16 mouse cellular contexts compared by ENCODE assay signal in the genomic region with DNA sequence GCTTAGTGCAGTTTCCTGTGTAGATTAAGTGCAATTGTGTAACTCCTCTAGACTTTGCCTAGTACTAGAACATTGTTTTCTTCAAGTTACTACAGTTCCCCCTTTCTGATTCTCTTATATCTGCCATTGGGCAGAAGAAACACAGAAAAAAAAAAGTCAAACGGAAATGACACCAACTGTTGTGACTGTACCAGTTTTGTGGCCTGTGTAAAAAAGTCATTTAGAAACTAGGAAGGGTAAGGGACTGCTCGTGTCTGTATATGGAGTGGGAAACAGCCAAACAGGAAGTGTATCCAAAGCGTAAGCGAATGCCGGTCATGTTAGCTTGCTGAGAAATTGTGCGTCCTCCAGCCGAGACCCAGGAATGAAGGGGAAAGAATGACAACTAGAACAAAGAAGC. TPM values are rescaled to one million over a fixed set of nuclear protein-coding genes. Genes with fewer than 3 reads are reported as not detected.
DNase-seq lines count a peak whose midpoint lies in the region; ATAC-seq and TF ChIP-seq lines count a peak whose summit lies in the region.
"Had no signal": no experiment of that assay in that cellular context is flagged by ENCODE, and none has a peak within 500 bp of the region (broad histone marks: within the 10 kb centered on the region; RNA-seq: fewer than 3 reads in every experiment).

No protein-coding gene starts in this region.

- peak; percentile 27 for DNase-seq in layer of hippocampus, adult 9-11 months
- no peak for DNase-seq in layer of hippocampus, postnatal 25 days (ENCODE audit: extremely low spot score in 1 of 2, low spot score in 1 of 2)
- DNase-seq in CD4-positive, CD25-positive, alpha-beta regulatory T cell, adult 2 months (ENCODE audit: low read depth, low spot score): peak; percentile 58
- no peak for DNase-seq in c-Kit-positive CD71-positive TER-119-positive erythroid progenitor cells, embryonic 14.5 days (ENCODE audit: low spot score)
- no peak for DNase-seq in ovary, adult 18-20 months (ENCODE audit: low spot score)
- DNase-seq: spleen, adult 18-20 months had no signal

- TF ChIP-seq POLR2A in bone marrow, adult 2 months (IDR thresholded peaks at IDR 0.05; ENCODE audit: borderline replicate concordance, control insufficient read depth, low read depth, low read length): no peak

- H3K4me1 ChIP-seq in bone marrow, adult 2 months (ENCODE audit: control insufficient read depth, insufficient read depth, low read length): no peaks in the 10 kb centered on the region; the same call in 1 of the 2 replicates
- H3K4me1 ChIP-seq: embryonic facial prominence, embryonic 12.5 days; forebrain, embryonic 15.5 days; heart, embryonic 10.5 days; limb, embryonic 12.5 days; midbrain, embryonic 12.5 days had no signal

- H3K27ac ChIP-seq in bone marrow, adult 2 months (ENCODE audit: control insufficient read depth, insufficient read depth, low read depth, low read length, poor library complexity): peak overlapping the region; percentile 69
- H3K27ac ChIP-seq: embryonic facial prominence, embryonic 12.5 days; forebrain, embryonic 15.5 days; heart, embryonic 10.5 days; hindbrain, postnatal 0 days; limb, embryonic 12.5 days; midbrain, embryonic 12.5 days had no signal

- ATAC-seq in megakaryocyte progenitor cell, adult 5-6 weeks (replicated peaks; ENCODE audit: poor library complexity): peak; percentile 90
- ATAC-seq: forebrain, embryonic 15.5 days; hindbrain, postnatal 0 days had no signal

- H3K4me3 ChIP-seq in bone marrow, adult 2 months (replicated peaks; ENCODE audit: control insufficient read depth, low read depth, low read length): no peak overlapping the region
- H3K4me3 ChIP-seq: embryonic facial prominence, embryonic 12.5 days; forebrain, embryonic 15.5 days; heart, embryonic 10.5 days; limb, embryonic 12.5 days; midbrain, embryonic 12.5 days had no signal

- no peak for TF ChIP-seq CTCF in bone marrow, adult 2 months (IDR thresholded peaks at IDR 0.05; ENCODE audit: control insufficient read depth, insufficient read depth, low read length)

- WGBS in bone marrow, adult 2 months: 18% methylated on average over 7 of the region's 7 CpGs

RNA-seq across cellular contexts. Expression of a gene that starts 37.1 kb away (rescaled TPM):
- total RNA-seq in layer of hippocampus, postnatal 25 days (2021): 10 to 100 TPM; 68.5 to 80.5 TPM
- polyA plus RNA-seq in bone marrow, adult 2 months (2011; ENCODE audit: insufficient read depth, insufficient read length, low replicate concordance, missing spikeins): 29.5 and 50.8 TPM in 2 replicates
- total RNA-seq in megakaryocyte progenitor cell, adult 5-6 weeks (2015): 102 and 118 TPM in 2 replicates
- total RNA-seq in megakaryocyte progenitor cell, adult 5-6 weeks (2017): 91.2 and 94.3 TPM in 2 replicates

RNA-seq across cellular contexts. Expression of a gene that starts 37.2 kb away (rescaled TPM):
- total RNA-seq in layer of hippocampus, postnatal 25 days (2021): 10 to 100 TPM; 26.3 to 29.6 TPM
- 0.54 and 1.5 TPM in 2 replicates for polyA plus RNA-seq in bone marrow, adult 2 months (2011; ENCODE audit: insufficient read depth, insufficient read length, low replicate concordance, missing spikeins)
- total RNA-seq in megakaryocyte progenitor cell, adult 5-6 weeks (2015): 4.8 and 5.8 TPM in 2 replicates
- 3.5 and 7.4 TPM in 2 replicates for total RNA-seq in megakaryocyte progenitor cell, adult 5-6 weeks (2017)

RNA-seq across cellular contexts. Expression of a gene that starts 50.9 kb away (rescaled TPM):
- total RNA-seq in layer of hippocampus, postnatal 25 days (2021): not detected
- 4.3 and 9.0 TPM in 2 replicates for polyA plus RNA-seq in bone marrow, adult 2 months (2011; ENCODE audit: insufficient read depth, insufficient read length, low replicate concordance, missing spikeins)
- total RNA-seq in megakaryocyte progenitor cell, adult 5-6 weeks (2015): not detected in 2 replicates
- not detected in 2 replicates for total RNA-seq in megakaryocyte progenitor cell, adult 5-6 weeks (2017)
- total RNA-seq: ES-E14; layer of hippocampus, adult 8-10 months had no signal
- polyA plus RNA-seq: embryonic facial prominence, embryonic 12.5 days; forebrain, embryonic 15.5 days; heart, embryonic 10.5 days; limb, embryonic 12.5 days; midbrain, embryonic 12.5 days had no signal

Comparison
In these comparisons a context has a peak if more than half of its experiments do, and no peak if none do; other contexts are left out.
1. DNase-seq: peak in layer of hippocampus, adult 9-11 months (single experiment) and CD4-positive, CD25-positive, alpha-beta regulatory T cell, adult 2 months (single experiment); none in layer of hippocampus, postnatal 25 days (0 of 2), c-Kit-positive CD71-positive TER-119-positive erythroid progenitor cells, embryonic 14.5 days (single experiment) and ovary, adult 18-20 months (single experiment).